26 mouse cellular contexts compared by ENCODE assay signal in genomic region chr8:111865130-111865852, GRCm38 (mm10). TPM values are rescaled to one million over a fixed set of nuclear protein-coding genes. Genes with fewer than 3 reads are reported as not detected.
A peak's percentile ranks its signal among the peaks of the same experiment; 100 is the strongest.
DNase-seq lines count a peak whose midpoint lies in the region; ATAC-seq and TF ChIP-seq lines count a peak whose summit lies in the region.
"Had no signal": no experiment of that assay in that cellular context is flagged by ENCODE, and none has a peak within 500 bp of the region (broad histone marks: within the 10 kb centered on the region; RNA-seq: fewer than 3 reads in every experiment).

No protein-coding gene starts in this region.

- peak overlapping the region; percentile 65 for H3K4me3 ChIP-seq in testis, adult 2 months (ENCODE audit: control insufficient read depth, low read depth, low read length)
- no peak overlapping the region for H3K4me3 ChIP-seq in intestine, embryonic 15.5 days (replicated peaks)
- no peak overlapping the region for H3K4me3 ChIP-seq in intestine, postnatal 0 days (ENCODE audit: low read depth, low read length)
- H3K4me3 ChIP-seq in stomach, postnatal 0 days (ENCODE audit: low read depth, low read length), result no peak overlapping the region
- H3K4me3 ChIP-seq: embryonic facial prominence, embryonic 13.5 days; embryonic facial prominence, embryonic 15.5 days; erythroblast, embryonic 14.5 days; forebrain, embryonic 10.5 days; forebrain, embryonic 12.5 days had no signal

- intact Hi-C loops in heart, postnatal 14 days (cut with DNase I), result no loop called here
- intact Hi-C loops in left cerebral cortex, postnatal 10 days (cut with DNase I), result no loop called here

- H3K36me3 ChIP-seq in testis, adult 2 months (ENCODE audit: control insufficient read depth, insufficient read depth, low read length), result peaks cover 2% of the 10 kb centered on the region
- no peaks in the 10 kb centered on the region for H3K36me3 ChIP-seq in intestine, embryonic 15.5 days
- H3K36me3 ChIP-seq in intestine, postnatal 0 days (ENCODE audit: control insufficient read depth, insufficient read depth), result peaks cover 4% of the 10 kb centered on the region; the same call in 1 of the 2 replicates
- H3K36me3 ChIP-seq in stomach, postnatal 0 days (ENCODE audit: control insufficient read depth, insufficient read depth, low read length), result 0 out of 2 replicates have a peak, but pooled peaks cover 2% of the 10 kb centered on the region

- WGBS in intestine, embryonic 15.5 days, result 73% methylated on average over 8 of the region's 8 CpGs
- 66% methylated on average over 8 of the region's 8 CpGs for WGBS in intestine, postnatal 0 days
- 74% methylated on average over 8 of the region's 8 CpGs for WGBS in stomach, postnatal 0 days

- peak; percentile 85 for ATAC-seq in intestine, embryonic 15.5 days
- ATAC-seq in intestine, postnatal 0 days, result peak; percentile 31; the same call in 1 of the 2 replicates
- peak; percentile 87; the same call in 1 of the 2 replicates for ATAC-seq in stomach, postnatal 0 days (ENCODE audit: low FRiP score, low TSS enrichment)
- ATAC-seq in activated CD4-positive, CD25-positive, alpha-beta regulatory T cell, adult 4 months, result no peak
- ATAC-seq: forebrain, embryonic 14.5 days; forebrain, embryonic 16.5 days; Patski had no signal

- H3K27ac ChIP-seq in testis, adult 2 months (ENCODE audit: control insufficient read depth, insufficient read depth, low read depth, low read length), result no peak overlapping the region
- no peak overlapping the region for H3K27ac ChIP-seq in intestine, embryonic 15.5 days
- no peak overlapping the region for H3K27ac ChIP-seq in intestine, postnatal 0 days (ENCODE audit: low read depth, low read length)
- no peak overlapping the region for H3K27ac ChIP-seq in stomach, postnatal 0 days (replicated peaks)
- H3K27ac ChIP-seq: embryonic facial prominence, embryonic 13.5 days; embryonic facial prominence, embryonic 15.5 days; forebrain, embryonic 10.5 days; forebrain, embryonic 12.5 days had no signal

- no peaks in the 10 kb centered on the region for H3K27me3 ChIP-seq in testis, adult 2 months (ENCODE audit: control insufficient read depth, insufficient read depth, low read length)
- H3K27me3 ChIP-seq in intestine, embryonic 15.5 days (replicated peaks), result no peaks in the 10 kb centered on the region
- no peaks in the 10 kb centered on the region for H3K27me3 ChIP-seq in intestine, postnatal 0 days (replicated peaks; ENCODE audit: control insufficient read depth, insufficient read depth, low read length)
- no peaks in the 10 kb centered on the region for H3K27me3 ChIP-seq in stomach, postnatal 0 days (ENCODE audit: control insufficient read depth, insufficient read depth, low read length)
- H3K27me3 ChIP-seq: embryonic facial prominence, embryonic 13.5 days; embryonic facial prominence, embryonic 15.5 days; forebrain, embryonic 12.5 days; Patski had no signal

- H3K9ac ChIP-seq in intestine, embryonic 15.5 days, result no peak overlapping the region
- no peak overlapping the region for H3K9ac ChIP-seq in intestine, postnatal 0 days (ENCODE audit: low read depth, low read length)
- no peak overlapping the region for H3K9ac ChIP-seq in stomach, postnatal 0 days (ENCODE audit: low read length)
- H3K9ac ChIP-seq: embryonic facial prominence, embryonic 13.5 days; embryonic facial prominence, embryonic 15.5 days; forebrain, embryonic 12.5 days had no signal

- no peaks in the 10 kb centered on the region for H3K4me1 ChIP-seq in testis, adult 2 months (ENCODE audit: control insufficient read depth, insufficient read depth, low read length)
- H3K4me1 ChIP-seq in intestine, embryonic 15.5 days (replicated peaks), result no peaks in the 10 kb centered on the region
- H3K4me1 ChIP-seq in intestine, postnatal 0 days (replicated peaks; ENCODE audit: control insufficient read depth, insufficient read depth, low read length), result no peaks in the 10 kb centered on the region
- no peaks in the 10 kb centered on the region for H3K4me1 ChIP-seq in stomach, postnatal 0 days (replicated peaks; ENCODE audit: control insufficient read depth, insufficient read depth)
- H3K4me1 ChIP-seq: embryonic facial prominence, embryonic 13.5 days; embryonic facial prominence, embryonic 15.5 days; forebrain, embryonic 10.5 days; forebrain, embryonic 12.5 days had no signal

- DNase-seq in testis, postnatal 10 days (ENCODE audit: low spot score), result no peak
- DNase-seq in stomach, postnatal 0 days (ENCODE audit: low spot score), result peak; percentile 29
- no peak for DNase-seq in heart, postnatal 14 days
- no peak for DNase-seq in left cerebral cortex, postnatal 10 days (ENCODE audit: extremely low spot score in 1 of 2, low spot score in 2 of 2)
- DNase-seq: adrenal gland, adult 2 months; adrenal gland, postnatal 10 days; adrenal gland, postnatal 25 days; cerebellum, adult 11 months; cerebellum, adult 18-20 months; cerebellum, adult 8-10 months; cerebellum, adult 9-11 months; cerebellum, postnatal 25 days had no signal

- H3K9me3 ChIP-seq in intestine, embryonic 15.5 days, result no peaks in the 10 kb centered on the region
- no peaks in the 10 kb centered on the region for H3K9me3 ChIP-seq in intestine, postnatal 0 days (ENCODE audit: control insufficient read depth)
- H3K9me3 ChIP-seq in stomach, postnatal 0 days (ENCODE audit: control insufficient read depth, low read length), result no peaks in the 10 kb centered on the region
- H3K9me3 ChIP-seq: embryonic facial prominence, embryonic 13.5 days; embryonic facial prominence, embryonic 15.5 days; forebrain, embryonic 10.5 days; forebrain, embryonic 12.5 days had no signal

- TF ChIP-seq CTCF in testis, adult 2 months (IDR thresholded peaks at IDR 0.05; ENCODE audit: control insufficient read depth, insufficient read depth, insufficient replicate concordance, low read depth, low read length), result no peak
- TF ChIP-seq CTCF in intestine, postnatal 0 days (IDR thresholded peaks at IDR 0.05; ENCODE audit: low read depth), result no peak
- no peak for TF ChIP-seq CTCF in stomach, postnatal 0 days (IDR thresholded peaks at IDR 0.05; ENCODE audit: low read depth)

- TF ChIP-seq POLR2A in testis, adult 2 months (IDR thresholded peaks at IDR 0.05; ENCODE audit: control insufficient read depth, low read depth, low read length), result no peak

- no peak overlapping the region for H3K4me2 ChIP-seq in intestine, embryonic 15.5 days (replicated peaks)
- no peak overlapping the region for H3K4me2 ChIP-seq in intestine, postnatal 0 days (replicated peaks; ENCODE audit: low read depth)
- no peak overlapping the region for H3K4me2 ChIP-seq in stomach, postnatal 0 days (replicated peaks; ENCODE audit: low read depth)
- H3K4me2 ChIP-seq: embryonic facial prominence, embryonic 13.5 days; embryonic facial prominence, embryonic 15.5 days; forebrain, embryonic 12.5 days had no signal

- no peak for TF ChIP-seq EP300 in stomach, postnatal 0 days (optimal IDR thresholded peaks at IDR 0.05)

RNA-seq across cellular contexts. Expression of gene Cfdp1, which starts 11.2 kb away (rescaled TPM):
- 9.7 and 12.5 TPM in 2 replicates for polyA plus RNA-seq in testis, adult 2 months (2012; rRNA removed)
- 182 and 187 TPM in 2 replicates for polyA plus RNA-seq in intestine, embryonic 15.5 days (2015; fragmentation: Nextera tagmentation; extraction: Ambion mirVana)
- polyA plus RNA-seq in intestine, postnatal 0 days (2015; fragmentation: Nextera tagmentation; extraction: Ambion mirVana), result 87.2 and 89.5 TPM in 2 replicates
- 98.6 and 101 TPM in 2 replicates for polyA plus RNA-seq in stomach, postnatal 0 days (2015; fragmentation: Nextera tagmentation; extraction: Ambion mirVana)
- polyA plus RNA-seq in activated CD4-positive, CD25-positive, alpha-beta regulatory T cell, adult 4 months (2017; shearing (Covaris generic)), result 100 to 1,000 TPM; 118 to 135 TPM
- 10 to 100 TPM; 32.1 to 36.4 TPM for total RNA-seq in heart, postnatal 14 days (2021)
- 10 to 100 TPM; 90.6 to 94.9 TPM for total RNA-seq in left cerebral cortex, postnatal 10 days (2021)

RNA-seq across cellular contexts. Expression of gene Tmem170, which starts 11.3 kb away (rescaled TPM):
- polyA plus RNA-seq in testis, adult 2 months (2012; rRNA removed), result 7.0 and 9.1 TPM in 2 replicates
- 15.9 and 16.0 TPM in 2 replicates for polyA plus RNA-seq in intestine, embryonic 15.5 days (2015; fragmentation: Nextera tagmentation; extraction: Ambion mirVana)
- polyA plus RNA-seq in intestine, postnatal 0 days (2015; fragmentation: Nextera tagmentation; extraction: Ambion mirVana), result 24.1 and 25.4 TPM in 2 replicates
- polyA plus RNA-seq in stomach, postnatal 0 days (2015; fragmentation: Nextera tagmentation; extraction: Ambion mirVana), result 9.9 and 10.1 TPM in 2 replicates
- 1 to 10 TPM; 6.4 to 8.4 TPM for polyA plus RNA-seq in activated CD4-positive, CD25-positive, alpha-beta regulatory T cell, adult 4 months (2017; shearing (Covaris generic))
- total RNA-seq in heart, postnatal 14 days (2021), result 1 to 10 TPM; 2.6 to 3.1 TPM
- total RNA-seq in left cerebral cortex, postnatal 10 days (2021), result 1 to 10 TPM; 2.6 to 3.1 TPM

RNA-seq across cellular contexts. Expression of gene Chst5, which starts 45.0 kb away (rescaled TPM):
- polyA plus RNA-seq in testis, adult 2 months (2012; rRNA removed), result 0.60 and 0.69 TPM in 2 replicates
- polyA plus RNA-seq in intestine, embryonic 15.5 days (2015; fragmentation: Nextera tagmentation; extraction: Ambion mirVana), result 1.2 and 1.7 TPM in 2 replicates
- polyA plus RNA-seq in intestine, postnatal 0 days (2015; fragmentation: Nextera tagmentation; extraction: Ambion mirVana), result 0.44 and 0.54 TPM in 2 replicates
- 0.36 and 0.39 TPM in 2 replicates for polyA plus RNA-seq in stomach, postnatal 0 days (2015; fragmentation: Nextera tagmentation; extraction: Ambion mirVana)
- polyA plus RNA-seq in activated CD4-positive, CD25-positive, alpha-beta regulatory T cell, adult 4 months (2017; shearing (Covaris generic)), result not detected
- total RNA-seq in heart, postnatal 14 days (2021), result not detected
- total RNA-seq in left cerebral cortex, postnatal 10 days (2021), result under 1 TPM; 0.67 to 0.86 TPM
- total RNA-seq: adrenal gland, adult 2 months; adrenal gland, postnatal 25 days; MEL had no signal
- polyA plus RNA-seq: adrenal gland, adult 2 months; C2C12; erythroblast, embryonic 14.5 days; Patski had no signal
